Mouse (Mus musculus): ENCODE measurements around the gene Anapc15-ps.

GRCm38 (mm10) chr10:95704847-95705246 lies 31.6 kb upstream of the Anapc15-ps start:
- TF ChIP-seq CTCF (conservative IDR thresholded peaks at IDR 0.05; ENCODE audit: insufficient read depth, insufficient read length, low read depth, low read length) (no peak), POLR2A (IDR thresholded peaks at IDR 0.05; ENCODE audit: low read depth, low read length) (no peak)

Measured in kidney, adult 2 months (tissue).